Mouse (Mus musculus): ENCODE measurements at regions not wholly inside any gene's neighbourhood (a gene's known extent, or its start where the extent isn't known, plus 50 kb on each side); places are given as distances from the start of the nearest gene placed in this dataset.

DNA sequence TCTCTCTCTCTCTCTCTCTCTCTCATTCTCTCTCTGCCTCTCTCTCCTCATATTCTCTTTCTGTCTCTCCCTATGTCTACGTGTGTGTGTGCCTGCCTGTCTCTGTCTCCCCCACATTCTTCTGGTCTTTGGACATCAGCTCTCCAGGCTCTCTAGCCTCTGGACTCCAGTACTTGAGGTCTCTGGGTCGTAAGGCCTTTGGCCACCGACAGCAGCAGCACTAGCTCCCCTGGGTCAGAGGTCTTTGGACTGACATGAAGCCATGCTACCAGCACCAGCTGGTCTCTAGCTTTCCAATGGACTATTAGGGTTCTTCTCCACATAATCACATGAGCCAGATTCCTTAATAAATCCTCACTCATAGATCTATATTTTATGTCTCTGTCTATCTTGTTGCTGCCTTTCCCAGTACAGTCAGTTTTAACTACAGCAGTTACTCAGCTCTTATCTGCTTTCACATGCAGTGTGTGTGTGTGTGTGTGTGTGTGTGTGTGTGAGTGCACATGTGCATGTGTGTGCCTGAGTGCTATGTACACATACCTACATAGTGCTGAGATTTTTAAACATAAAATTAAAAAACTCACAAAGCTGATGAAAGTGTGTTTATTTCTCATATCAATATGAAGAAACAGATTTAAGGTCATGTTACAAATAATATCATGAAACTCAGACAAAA lies 81.7 kb upstream of the Cpeb2 start:
- H3K4me2 ChIP-seq: no peak overlapping the region
- H3K36me3 ChIP-seq: no peaks in the 10 kb centered on the region
- H3K9ac ChIP-seq: no peak overlapping the region
- no peaks in the 10 kb centered on the region for H3K4me1 ChIP-seq
- H3K27me3 ChIP-seq (replicated peaks): no peaks in the 10 kb centered on the region
- ATAC-seq: no peak
- 56% methylated on average over 3 of the region's 3 CpGs for WGBS (ENCODE audit: insufficient replicate concordance)
- no peak overlapping the region for H3K27ac ChIP-seq
- H3K4me3 ChIP-seq: no peak overlapping the region
- no peaks in the 10 kb centered on the region for H3K9me3 ChIP-seq (replicated peaks)

DNA sequence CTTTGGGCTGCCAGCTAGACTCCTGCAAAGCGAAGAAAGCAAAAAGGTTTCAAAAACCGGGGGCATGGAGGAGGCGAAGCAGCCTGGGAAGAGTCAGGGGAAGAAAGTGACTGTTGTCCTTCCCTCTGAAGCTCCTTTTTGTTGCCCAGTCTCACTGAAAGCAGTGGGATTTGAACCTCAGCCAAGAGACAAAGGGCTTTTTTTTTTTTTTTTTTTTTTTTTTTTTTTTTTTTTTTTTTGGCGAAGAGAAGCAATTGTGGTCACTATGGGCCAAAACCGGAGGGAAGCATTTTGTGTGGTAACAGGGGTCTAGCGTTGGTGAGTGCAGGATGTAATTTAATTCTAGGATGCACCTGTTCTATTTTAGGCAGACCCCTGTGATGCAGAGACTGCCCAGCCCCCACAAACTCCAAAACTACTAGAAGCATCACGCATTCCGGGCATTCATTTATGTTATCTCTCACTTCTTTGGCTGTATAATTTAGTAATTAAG lies 80.8 kb upstream of the Cpeb2 start:
- ATAC-seq: no peak
- Histone ChIP-seq H3K9ac (no peak overlapping the region), H3K36me3 (no peaks in the 10 kb centered on the region), H3K9me3 (replicated peaks) (no peaks in the 10 kb centered on the region), H3K4me3 (no peak overlapping the region), H3K27me3 (replicated peaks) (no peaks in the 10 kb centered on the region), H3K4me1 (no peaks in the 10 kb centered on the region), H3K4me2 (no peak overlapping the region), H3K27ac (no peak overlapping the region)
- 40% methylated on average over 8 of the region's 8 CpGs for WGBS (ENCODE audit: insufficient replicate concordance)

DNA sequence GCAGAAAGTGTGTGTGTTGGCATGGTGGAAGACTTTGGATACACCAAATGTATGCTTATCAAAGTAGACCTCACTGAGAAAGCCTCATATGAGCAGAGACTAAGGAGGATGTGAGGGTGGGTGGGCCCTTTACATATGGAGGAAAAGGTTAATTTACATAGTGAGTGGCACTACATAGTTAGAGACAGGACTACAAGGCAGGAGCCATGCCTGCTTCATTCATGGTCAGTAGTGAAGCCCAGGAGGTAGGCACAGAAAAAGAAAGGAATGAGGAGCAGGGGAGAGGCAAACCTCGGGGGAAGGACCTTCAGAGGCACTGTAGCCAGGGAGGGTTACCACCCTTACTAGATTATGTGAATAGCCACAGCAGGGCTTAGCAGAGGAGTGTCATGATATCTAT lies 80.1 kb upstream of the Cpeb2 start:
- no peak overlapping the region for H3K4me3 ChIP-seq
- H3K9ac ChIP-seq: no peak overlapping the region
- no peaks in the 10 kb centered on the region for H3K27me3 ChIP-seq (replicated peaks)
- no peaks in the 10 kb centered on the region for H3K9me3 ChIP-seq (replicated peaks)
- no peak overlapping the region for H3K4me2 ChIP-seq
- ATAC-seq: no peak
- no peak overlapping the region for H3K27ac ChIP-seq
- H3K4me1 ChIP-seq: no peaks in the 10 kb centered on the region
- H3K36me3 ChIP-seq: no peaks in the 10 kb centered on the region
- 47% methylated on average over 1 of the region's 1 CpGs for WGBS (ENCODE audit: insufficient replicate concordance)

- H3K4me1 ChIP-seq: no peaks in the 10 kb centered on the region
- no peak overlapping the region for H3K9ac ChIP-seq
- no peak for ATAC-seq
- H3K27ac ChIP-seq: no peak overlapping the region
- 65% methylated on average over 3 of the region's 3 CpGs for WGBS (ENCODE audit: insufficient replicate concordance)
- no peaks in the 10 kb centered on the region for H3K27me3 ChIP-seq (replicated peaks)
- H3K9me3 ChIP-seq (replicated peaks): no peaks in the 10 kb centered on the region
- no peak overlapping the region for H3K4me3 ChIP-seq
- no peak overlapping the region for H3K4me2 ChIP-seq
- H3K36me3 ChIP-seq: no peaks in the 10 kb centered on the region
Observed at GRCm38 (mm10) chr5:43156771-43157170, 76.2 kb upstream of the Cpeb2 start.

- ATAC-seq: no peak
- no peaks in the 10 kb centered on the region for H3K9me3 ChIP-seq (replicated peaks)
- 28% methylated on average over 6 of the region's 6 CpGs for WGBS (ENCODE audit: insufficient replicate concordance)
- H3K27me3 ChIP-seq (replicated peaks): no peaks in the 10 kb centered on the region
- no peak overlapping the region for H3K4me3 ChIP-seq
- no peaks in the 10 kb centered on the region for H3K4me1 ChIP-seq
- no peak overlapping the region for H3K9ac ChIP-seq
- H3K36me3 ChIP-seq: no peaks in the 10 kb centered on the region
- H3K27ac ChIP-seq: no peak overlapping the region
- H3K4me2 ChIP-seq: no peak overlapping the region
Observed at GRCm38 (mm10) chr5:43160140-43160539, 72.8 kb upstream of the Cpeb2 start.

GRCm38 (mm10) chr5:43181475-43181874 lies 51.5 kb upstream of the Cpeb2 start:
- H3K4me1 ChIP-seq: no peaks in the 10 kb centered on the region
- H3K4me2 ChIP-seq: no peak overlapping the region
- H3K27me3 ChIP-seq (replicated peaks): no peaks in the 10 kb centered on the region
- WGBS (ENCODE audit: insufficient replicate concordance): 70% methylated on average over 8 of the region's 8 CpGs
- H3K9me3 ChIP-seq (replicated peaks): no peaks in the 10 kb centered on the region
- H3K36me3 ChIP-seq: no peaks in the 10 kb centered on the region
- H3K9ac ChIP-seq: no peak overlapping the region
- H3K4me3 ChIP-seq: no peak overlapping the region
- no peak for ATAC-seq
- no peak overlapping the region for H3K27ac ChIP-seq

All from liver, embryonic 12.5 days (tissue).